Mouse (Mus musculus) CD8-positive naive resting alpha-beta T cell, adult 57 days (primary cell): ENCODE measurements around the gene Anapc15. TPM values are rescaled to one million over a fixed set of nuclear protein-coding genes. Genes with fewer than 3 reads are reported as not detected.

Source experiments
- total RNA-seq: library from RNA; stranded (reverse); gene quantifications from one replicate; pipeline ENCODE4 v1.2.4, GENCODE M21; 2023

Gene Anapc15
- 63.0 TPM for total RNA-seq

GRCm38 (mm10) chr7:101863415-101863814, at the start of gene Anapc15:
TSS of gene Anapc15 (plus strand) at chr7:101863715.

GRCm38 (mm10) chr7:101817861-101818401, 45.6 kb upstream of the Anapc15 start, which contains the start of gene Phox2a:
TSS of gene Phox2a (plus strand) at chr7:101818313.

GRCm38 (mm10) chr7:101837606-101838471, 25.7 kb upstream of the Anapc15 start, which contains the start of gene Inppl1:
TSS of gene Inppl1 (minus strand) at chr7:101838229.

GRCm38 (mm10) chr7:101857094-101857493, 6.4 kb upstream of the Anapc15 start, which contains the start of gene Folr2:
TSS of gene Folr2 (minus strand) at chr7:101857194.

GRCm38 (mm10) chr7:101870629-101871028, 7.1 kb downstream of the Anapc15 start, which contains the start of gene Folr1:
TSS of gene Folr1 (minus strand) at chr7:101870788.

GRCm38 (mm10) chr7:101905561-101906286, 42.2 kb downstream of the Anapc15 start, which contains the start of gene Lamtor1:
TSS of gene Lamtor1 (plus strand) at chr7:101905904.

GRCm38 (mm10) chr7:101906287-101906681, 42.8 kb downstream of the Anapc15 start, which contains the start of gene Tomt:
TSS of gene Tomt (minus strand) at chr7:101906359.

GRCm38 (mm10) chr7:101933751-101934240, 70.3 kb downstream of the Anapc15 start, which contains the start of the genes Lrrc51 and Numa1:
TSS of gene Lrrc51 (minus strand) at chr7:101933895.
TSS of gene Numa1 (plus strand) at chr7:101934111.

Other genes starting within 250 kb of the Anapc15 start
- gene Clpb, start 200.1 kb upstream of the Anapc15 start, total RNA-seq: 19.0 TPM
- gene Phox2a, start 45.4 kb upstream of the Anapc15 start, total RNA-seq: not detected
- 8.9 TPM for gene Inppl1, start 25.5 kb upstream of the Anapc15 start, total RNA-seq
- not detected for gene Folr2, start 6.5 kb upstream of the Anapc15 start, total RNA-seq
- not detected for gene Folr1, start 7.1 kb downstream of the Anapc15 start, total RNA-seq
- 56.6 TPM for gene Lamtor1, start 42.2 kb downstream of the Anapc15 start, total RNA-seq
- not detected for gene Tomt, start 42.6 kb downstream of the Anapc15 start, total RNA-seq
- 1.4 TPM for gene Lrrc51, start 70.2 kb downstream of the Anapc15 start, total RNA-seq
- gene Numa1, start 70.4 kb downstream of the Anapc15 start, total RNA-seq: 350 TPM
- 8.1 TPM for gene Il18bp, start 155.0 kb downstream of the Anapc15 start, total RNA-seq
- 31.0 TPM for gene Rnf121, start 201.8 kb downstream of the Anapc15 start, total RNA-seq
- gene Xndc1, start 201.8 kb downstream of the Anapc15 start, total RNA-seq: 47.9 TPM
- gene Xntrpc, start 202.0 kb downstream of the Anapc15 start, total RNA-seq: 7.1 TPM
- not detected for gene Trpc2, start 219.4 kb downstream of the Anapc15 start, total RNA-seq
- 0.40 TPM for gene Art1, start 238.0 kb downstream of the Anapc15 start, total RNA-seq
- 0.49 TPM for gene Art5, start 245.8 kb downstream of the Anapc15 start, total RNA-seq